Mouse (Mus musculus): ENCODE results near the gene Mtfp1. TPM values are rescaled to one million over a fixed set of nuclear protein-coding genes. Genes with fewer than 3 reads are reported as not detected.

Gene Mtfp1
- polyA plus RNA-seq, 1 experiment from 2014 or later, result 4.5 TPM

- Histone ChIP-seq H3K9me3 (no peaks in the 10 kb centered on the region), H3K27ac (no peak within 1 kb of the TSS), H3K36me3 (no peaks in the 10 kb centered on the region), H3K27me3 (replicated peaks) (no peaks in the 10 kb centered on the region), H3K4me1 (no peaks in the 10 kb centered on the region), H3K4me2 (replicated peaks) (no peak within 1 kb of the TSS), H3K4me3 (no peak within 1 kb of the TSS), H3K9ac (no peak within 1 kb of the TSS)
- 71% methylated on average over 5 of the region's 5 CpGs for WGBS
- ATAC-seq (ENCODE audit: low FRiP score, low read depth), result no peak
Observed at GRCm38 (mm10) chr11:4064627-4065122, 30.6 kb downstream of the Mtfp1 start, which contains the start of gene Sec14l3. Gene Sec14l3, plus strand, starts transcription at chr11:4064841.

- no peaks in the 10 kb centered on the region for H3K9me3 ChIP-seq
- H3K9ac ChIP-seq, result no peak overlapping the region
- H3K27me3 ChIP-seq (replicated peaks), result no peaks in the 10 kb centered on the region
- ATAC-seq (ENCODE audit: low FRiP score, low read depth), result no peak
- 68% methylated on average over 6 of the region's 6 CpGs for WGBS
- no peak overlapping the region for H3K27ac ChIP-seq
- H3K4me1 ChIP-seq, result no peaks in the 10 kb centered on the region
- no peak overlapping the region for H3K4me2 ChIP-seq (replicated peaks)
- no peak overlapping the region for H3K4me3 ChIP-seq
- H3K36me3 ChIP-seq, result no peaks in the 10 kb centered on the region
Observed at GRCm38 (mm10) chr11:4062981-4063380, 32.3 kb downstream of the Mtfp1 start.

- Histone ChIP-seq H3K27ac (no peak overlapping the region), H3K36me3 (no peaks in the 10 kb centered on the region), H3K27me3 (replicated peaks) (no peaks in the 10 kb centered on the region), H3K9ac (no peak overlapping the region), H3K4me1 (no peaks in the 10 kb centered on the region), H3K9me3 (no peaks in the 10 kb centered on the region), H3K4me3 (no peak overlapping the region), H3K4me2 (replicated peaks) (no peak overlapping the region)
- 95% methylated on average over 4 of the region's 4 CpGs for WGBS
- ATAC-seq (ENCODE audit: low FRiP score, low read depth), result no peak
Observed at GRCm38 (mm10) chr11:4062523-4062922, 32.7 kb downstream of the Mtfp1 start.

- H3K36me3 ChIP-seq, result no peaks in the 10 kb centered on the region
- 83% methylated on average over 5 of the region's 5 CpGs for WGBS
- ATAC-seq (ENCODE audit: low FRiP score, low read depth), result no peak
- no peaks in the 10 kb centered on the region for H3K4me1 ChIP-seq
- no peak overlapping the region for H3K9ac ChIP-seq
- H3K27ac ChIP-seq, result no peak overlapping the region
- no peaks in the 10 kb centered on the region for H3K27me3 ChIP-seq (replicated peaks)
- no peak overlapping the region for H3K4me2 ChIP-seq (replicated peaks)
- no peak overlapping the region for H3K4me3 ChIP-seq
- H3K9me3 ChIP-seq, result no peaks in the 10 kb centered on the region
Observed at GRCm38 (mm10) chr11:4060866-4061575, 34.2 kb downstream of the Mtfp1 start.

GRCm38 (mm10) chr11:4053586-4053985 is 41.7 kb downstream of the Mtfp1 start:
- Histone ChIP-seq H3K9ac (no peak overlapping the region), H3K4me2 (replicated peaks) (no peak overlapping the region), H3K4me1 (no peaks in the 10 kb centered on the region), H3K4me3 (no peak overlapping the region), H3K27me3 (replicated peaks) (no peaks in the 10 kb centered on the region), H3K9me3 (no peaks in the 10 kb centered on the region), H3K27ac (no peak overlapping the region), H3K36me3 (no peaks in the 10 kb centered on the region)
- 17% methylated on average over 5 of the region's 5 CpGs for WGBS
- ATAC-seq (ENCODE audit: low FRiP score, low read depth), result no peak

GRCm38 (mm10) chr11:4048438-4048837 is 46.8 kb downstream of the Mtfp1 start:
- no peak overlapping the region for H3K4me2 ChIP-seq (replicated peaks)
- no peak overlapping the region for H3K4me3 ChIP-seq
- H3K27ac ChIP-seq, result no peak overlapping the region
- H3K4me1 ChIP-seq, result no peaks in the 10 kb centered on the region
- no peak for ATAC-seq (ENCODE audit: low FRiP score, low read depth)
- no peak overlapping the region for H3K9ac ChIP-seq
- H3K36me3 ChIP-seq, result no peaks in the 10 kb centered on the region
- WGBS, result 92% methylated on average over 6 of the region's 6 CpGs
- no peaks in the 10 kb centered on the region for H3K27me3 ChIP-seq (replicated peaks)
- no peaks in the 10 kb centered on the region for H3K9me3 ChIP-seq

- H3K27me3 ChIP-seq (replicated peaks), result no peaks in the 10 kb centered on the region
- no peak overlapping the region for H3K4me2 ChIP-seq (replicated peaks)
- no peaks in the 10 kb centered on the region for H3K9me3 ChIP-seq
- no peak overlapping the region for H3K4me3 ChIP-seq
- H3K4me1 ChIP-seq, result no peaks in the 10 kb centered on the region
- 87% methylated on average over 2 of the region's 2 CpGs for WGBS
- ATAC-seq (ENCODE audit: low FRiP score, low read depth), result no peak
- no peak overlapping the region for H3K9ac ChIP-seq
- H3K27ac ChIP-seq, result no peak overlapping the region
- H3K36me3 ChIP-seq, result no peaks in the 10 kb centered on the region
Observed at GRCm38 (mm10) chr11:4047766-4048165, 47.5 kb downstream of the Mtfp1 start.

GRCm38 (mm10) chr11:4046526-4046925 is 48.7 kb downstream of the Mtfp1 start:
- Histone ChIP-seq H3K27me3 (replicated peaks) (no peaks in the 10 kb centered on the region), H3K27ac (no peak overlapping the region), H3K4me1 (no peaks in the 10 kb centered on the region), H3K4me2 (replicated peaks) (no peak overlapping the region), H3K36me3 (no peaks in the 10 kb centered on the region), H3K4me3 (no peak overlapping the region), H3K9me3 (no peaks in the 10 kb centered on the region), H3K9ac (no peak overlapping the region)
- WGBS, result 73% methylated on average over 5 of the region's 5 CpGs
- ATAC-seq (ENCODE audit: low FRiP score, low read depth), result no peak

GRCm38 (mm10) chr11:4043081-4043480 is 52.2 kb downstream of the Mtfp1 start:
- no peak overlapping the region for H3K4me2 ChIP-seq (replicated peaks)
- no peak for ATAC-seq (ENCODE audit: low FRiP score, low read depth)
- H3K9me3 ChIP-seq, result no peaks in the 10 kb centered on the region
- H3K4me1 ChIP-seq, result no peaks in the 10 kb centered on the region
- H3K36me3 ChIP-seq, result no peaks in the 10 kb centered on the region
- H3K4me3 ChIP-seq, result no peak overlapping the region
- no peaks in the 10 kb centered on the region for H3K27me3 ChIP-seq (replicated peaks)
- H3K9ac ChIP-seq, result no peak overlapping the region
- WGBS, result 92% methylated on average over 7 of the region's 7 CpGs
- H3K27ac ChIP-seq, result no peak overlapping the region

Small RNA genes within 50 kb of the gene (microRNA-seq; reads per million reads assigned to microRNA genes)
- gene Mir3060, result 4.8 reads per million, percentile 14 among the genes with 10 or more reads in this experiment

Other genes starting within 250 kb of the Mtfp1 start
- gene Osbp2, start 231.5 kb downstream of the Mtfp1 start, polyA plus RNA-seq (2016; fragmentation: Nextera tagmentation; extraction: Ambion mirVana), result 5.5 and 7.6 TPM in 2 replicates
- gene 4921536K21Rik, start 200.3 kb downstream of the Mtfp1 start, polyA plus RNA-seq (2016; fragmentation: Nextera tagmentation; extraction: Ambion mirVana), result 0.47 and 0.59 TPM in 2 replicates
- 22.2 and 23.5 TPM in 2 replicates for gene Dusp18, start 200.2 kb downstream of the Mtfp1 start, polyA plus RNA-seq (2016; fragmentation: Nextera tagmentation; extraction: Ambion mirVana)
- 9.1 and 9.6 TPM in 2 replicates for gene Slc35e4, start 180.8 kb downstream of the Mtfp1 start, polyA plus RNA-seq (2016; fragmentation: Nextera tagmentation; extraction: Ambion mirVana)
- gene Tcn2, start 163.3 kb downstream of the Mtfp1 start, polyA plus RNA-seq (2016; fragmentation: Nextera tagmentation; extraction: Ambion mirVana), result 26.3 and 28.3 TPM in 2 replicates
- gene Pes1, start 131.5 kb downstream of the Mtfp1 start, polyA plus RNA-seq (2016; fragmentation: Nextera tagmentation; extraction: Ambion mirVana), result 68.1 and 75.7 TPM in 2 replicates
- 0.28 and 0.49 TPM in 2 replicates for gene 4930556J24Rik, start 118.7 kb downstream of the Mtfp1 start, polyA plus RNA-seq (2016; fragmentation: Nextera tagmentation; extraction: Ambion mirVana)
- gene Gal3st1, start 111.8 kb downstream of the Mtfp1 start, polyA plus RNA-seq (2016; fragmentation: Nextera tagmentation; extraction: Ambion mirVana), result 2.5 and 3.0 TPM in 2 replicates
- 0.06 TPM in 1 of 2 replicates, not detected in the other for gene Sec14l4, start 64.0 kb downstream of the Mtfp1 start, polyA plus RNA-seq (2016; fragmentation: Nextera tagmentation; extraction: Ambion mirVana)
- gene Sec14l3, start 30.6 kb downstream of the Mtfp1 start, polyA plus RNA-seq (2016; fragmentation: Nextera tagmentation; extraction: Ambion mirVana), result not detected in 2 replicates
- 2.3 and 3.1 TPM in 2 replicates for gene Sec14l2, start 28.0 kb upstream of the Mtfp1 start, polyA plus RNA-seq (2016; fragmentation: Nextera tagmentation; extraction: Ambion mirVana)
- 40.0 and 41.2 TPM in 2 replicates for gene Rnf215, start 39.8 kb upstream of the Mtfp1 start, polyA plus RNA-seq (2016; fragmentation: Nextera tagmentation; extraction: Ambion mirVana)
- 7.6 and 8.3 TPM in 2 replicates for gene Ccdc157, start 64.8 kb upstream of the Mtfp1 start, polyA plus RNA-seq (2016; fragmentation: Nextera tagmentation; extraction: Ambion mirVana)
- gene Sf3a1, start 64.9 kb upstream of the Mtfp1 start, polyA plus RNA-seq (2016; fragmentation: Nextera tagmentation; extraction: Ambion mirVana), result 65.7 and 70.1 TPM in 2 replicates
- gene Tbc1d10a, start 91.3 kb upstream of the Mtfp1 start, polyA plus RNA-seq (2016; fragmentation: Nextera tagmentation; extraction: Ambion mirVana), result 26.9 and 27.7 TPM in 2 replicates
- gene Castor1, start 122.8 kb upstream of the Mtfp1 start, polyA plus RNA-seq (2016; fragmentation: Nextera tagmentation; extraction: Ambion mirVana), result 1.6 and 2.3 TPM in 2 replicates
- gene Osm, start 141.0 kb upstream of the Mtfp1 start, polyA plus RNA-seq (2016; fragmentation: Nextera tagmentation; extraction: Ambion mirVana), result not detected in 2 replicates
- not detected in 2 replicates for gene Lif, start 162.1 kb upstream of the Mtfp1 start, polyA plus RNA-seq (2016; fragmentation: Nextera tagmentation; extraction: Ambion mirVana)

Data from neural tube, embryonic 12.5 days (tissue).